In the genomic region with DNA sequence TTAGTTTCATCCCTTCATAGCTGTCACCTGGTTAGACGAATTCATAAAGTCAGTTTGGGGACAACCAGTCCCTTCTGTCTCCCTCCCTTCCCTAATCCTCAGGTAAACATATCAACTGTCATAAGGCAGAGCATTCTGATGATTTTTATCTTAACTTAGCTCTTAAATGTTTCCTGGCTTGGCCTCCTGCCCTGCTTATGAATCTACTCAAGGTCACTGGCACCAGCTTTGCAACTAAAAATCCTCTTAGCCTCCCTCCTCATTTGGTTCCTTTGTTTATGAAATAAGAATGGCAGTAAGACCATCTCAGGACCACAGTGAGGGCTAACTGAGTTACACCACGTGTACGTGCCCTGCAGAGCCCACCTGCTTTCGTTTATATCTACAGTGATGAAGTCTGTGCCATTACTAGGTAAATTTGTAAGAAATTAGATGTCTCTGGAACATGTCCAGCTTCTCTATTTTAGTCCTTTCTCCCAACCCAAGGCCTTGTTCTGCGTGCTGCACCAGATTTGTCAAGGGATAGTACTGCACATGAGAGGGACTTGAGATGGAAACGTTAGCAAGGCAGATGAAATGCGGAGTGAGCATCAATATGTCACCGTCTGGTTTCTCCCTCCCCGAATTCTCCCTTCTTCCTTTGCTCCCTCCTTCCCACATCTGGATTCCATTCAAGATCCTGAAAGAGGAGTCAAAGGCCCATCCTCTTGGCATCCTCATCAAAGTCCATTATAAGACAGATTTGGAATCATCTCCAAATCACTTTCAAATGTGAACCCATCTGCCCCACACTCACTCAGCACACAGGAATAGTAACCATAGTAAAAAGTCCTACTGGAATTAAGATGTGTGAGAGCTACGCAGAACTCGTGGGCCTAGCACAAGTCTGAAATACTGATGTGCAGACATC, we compare ENCODE assay signal across 21 mouse cellular contexts.
A peak's percentile ranks its signal among the peaks of the same experiment; 100 is the strongest.
DNase-seq lines count a peak whose midpoint lies in the region; ATAC-seq and TF ChIP-seq lines count a peak whose summit lies in the region.
"Had no signal": no experiment of that assay in that cellular context is flagged by ENCODE, and none has a peak within 500 bp of the region (broad histone marks: within the 10 kb centered on the region; RNA-seq: fewer than 3 reads in every experiment).

No protein-coding gene starts in this region.

- H3K9ac ChIP-seq in lung, embryonic 15.5 days: no peak overlapping the region
- H3K9ac ChIP-seq: embryonic facial prominence, embryonic 15.5 days; heart, embryonic 15.5 days; hindbrain, embryonic 15.5 days; liver, postnatal 0 days had no signal

- WGBS in lung, embryonic 15.5 days: 52% methylated on average over 11 of the region's 11 CpGs
- 60% methylated on average over 11 of the region's 11 CpGs for WGBS in lung, adult 2 months

- no peak overlapping the region for H3K4me2 ChIP-seq in lung, embryonic 15.5 days
- H3K4me2 ChIP-seq: embryonic facial prominence, embryonic 15.5 days; heart, embryonic 15.5 days; hindbrain, embryonic 15.5 days; liver, embryonic 11.5 days had no signal

- no peaks in the 10 kb centered on the region for H3K4me1 ChIP-seq in lung, embryonic 15.5 days
- H3K4me1 ChIP-seq in lung, adult 2 months (ENCODE audit: control insufficient read depth, insufficient read depth, low read length): no peaks in the 10 kb centered on the region
- H3K4me1 ChIP-seq: embryonic facial prominence, embryonic 15.5 days; heart, embryonic 15.5 days; hindbrain, embryonic 15.5 days had no signal

- no peaks in the 10 kb centered on the region for H3K36me3 ChIP-seq in lung, embryonic 15.5 days
- H3K36me3 ChIP-seq: embryonic facial prominence, embryonic 15.5 days; heart, embryonic 15.5 days; hindbrain, embryonic 15.5 days had no signal

- TF ChIP-seq POLR2A in lung, adult 2 months (IDR thresholded peaks at IDR 0.05; ENCODE audit: borderline replicate concordance, extremely low read depth, low read depth, low read length): no peak

- no peak for DNase-seq in lung, adult 2 months
- DNase-seq in adrenal gland, adult 8-10 months: peak; percentile 62
- DNase-seq in adrenal gland, postnatal 36 days: peak; percentile 72
- no peak for DNase-seq in urinary bladder, postnatal 36 days (ENCODE audit: low spot score in 2 of 2)
- DNase-seq in right cerebral cortex, postnatal 14 days: no peak
- DNase-seq: cerebellum, adult 8-10 months; cerebellum, postnatal 36 days; heart, postnatal 4 days; kidney, adult 2 months; liver, postnatal 0 days; lung, postnatal 36 days; thymus, adult 18-20 months; thymus, postnatal 4 days had no signal

- peak; percentile 42; the same call in 1 of the 2 replicates for ATAC-seq in lung, embryonic 15.5 days (ENCODE audit: borderline replicate concordance, extremely low read depth, low FRiP score, low TSS enrichment)
- no peak for ATAC-seq in megakaryocyte, adult 5-6 weeks (ENCODE audit: poor library complexity, severe bottlenecking)
- ATAC-seq: forebrain, embryonic 14.5 days; liver, postnatal 0 days had no signal

- H3K9me3 ChIP-seq in lung, embryonic 15.5 days: no peaks in the 10 kb centered on the region
- H3K9me3 ChIP-seq: embryonic facial prominence, embryonic 15.5 days; heart, embryonic 15.5 days; hindbrain, embryonic 15.5 days had no signal

- no peaks in the 10 kb centered on the region for H3K27me3 ChIP-seq in lung, embryonic 15.5 days
- H3K27me3 ChIP-seq: embryonic facial prominence, embryonic 15.5 days; heart, embryonic 15.5 days; hindbrain, embryonic 15.5 days had no signal

- H3K27ac ChIP-seq in lung, embryonic 15.5 days: no peak overlapping the region
- H3K27ac ChIP-seq: embryonic facial prominence, embryonic 15.5 days; heart, embryonic 15.5 days; hindbrain, embryonic 15.5 days; kidney, postnatal 0 days had no signal

- no peak overlapping the region for H3K4me3 ChIP-seq in lung, embryonic 15.5 days
- H3K4me3 ChIP-seq in lung, adult 2 months (replicated peaks; ENCODE audit: extremely low read depth, low read depth, low read length): no peak overlapping the region
- H3K4me3 ChIP-seq: embryonic facial prominence, embryonic 15.5 days; heart, embryonic 15.5 days; hindbrain, embryonic 15.5 days had no signal

- no peak for TF ChIP-seq CTCF in lung, adult 2 months (IDR thresholded peaks at IDR 0.05; ENCODE audit: insufficient read depth, low read length)

Comparison
In these comparisons a context has a peak if more than half of its experiments do, and no peak if none do; other contexts are left out.
1. DNase-seq: peak in adrenal gland, adult 8-10 months (single experiment) and adrenal gland, postnatal 36 days (2 of 2); none in lung, adult 2 months (single experiment), urinary bladder, postnatal 36 days (0 of 2) and right cerebral cortex, postnatal 14 days (single experiment).